Mouse (Mus musculus) ES-CJ7 (cell line): ENCODE results near the gene Mfsd2b.

Source experiments
- DNase-seq: peaks from one replicate; pipeline ENCODE4 v3.0.0; 2011; ENCODE audit warnings: low read depth, low spot score

Gene Mfsd2b

GRCm38 (mm10) chr12:4816680-4817360 is 57.3 kb downstream of the Mfsd2b start:
- DNase-seq = no peak

- DNase-seq = no peak
These were observed 60.5 kb downstream of the Mfsd2b start for GRCm38 (mm10) chr12:4813636-4814035.
